Mouse (Mus musculus) neural tube, embryonic 10.5 days (tissue): ENCODE measurements at regions not wholly inside any gene's neighbourhood (a gene's known extent, or its start where the extent isn't known, plus 50 kb on each side); places are given as distances from the start of the nearest gene placed in this dataset.
A peak's percentile ranks its signal among the peaks of the same experiment; 100 is the strongest.
"Not testable (repeated sequence)": the region's sequence is repeated elsewhere in the genome, so short reads cannot be mapped to it uniquely, and the experiment has no call there.

Experiments
- DNase-seq: peaks from one replicate; pipeline ENCODE4 v3.0.0-alpha.2; 2017; ENCODE audit warnings: low spot score; ENCODE audit errors: extremely low spot score

DNA sequence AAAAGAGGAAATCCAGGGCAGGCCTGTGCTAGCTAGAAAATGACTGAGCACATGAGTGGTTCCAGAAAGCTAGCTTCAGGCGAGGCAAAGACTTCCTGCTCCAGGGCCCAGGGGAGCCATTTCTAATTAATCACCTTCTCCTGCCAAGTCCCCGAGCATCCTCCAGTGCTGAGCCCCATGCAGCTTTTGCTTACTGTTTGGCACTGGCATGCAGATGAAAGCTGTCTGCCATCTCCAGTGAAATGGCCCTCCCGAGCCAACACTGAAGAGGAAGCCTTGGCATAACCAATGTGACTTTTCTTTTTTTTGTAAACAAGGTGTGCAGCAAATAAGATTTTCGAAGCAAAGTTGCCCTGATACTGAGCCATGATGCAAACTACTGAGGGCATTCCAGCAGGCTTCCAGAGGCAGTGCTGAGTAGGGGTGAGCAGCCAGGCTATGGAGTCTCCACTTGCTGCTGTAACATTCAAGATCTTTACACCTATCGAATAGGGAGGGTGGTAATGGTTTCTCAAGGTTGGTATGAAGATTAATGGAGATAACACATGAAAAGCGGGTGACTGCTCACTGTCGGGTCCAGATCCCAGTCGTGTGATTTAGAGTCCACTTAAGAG lies 125.4 kb upstream of the Immp2l start:
- DNase-seq, result peak; percentile 37

DNA sequence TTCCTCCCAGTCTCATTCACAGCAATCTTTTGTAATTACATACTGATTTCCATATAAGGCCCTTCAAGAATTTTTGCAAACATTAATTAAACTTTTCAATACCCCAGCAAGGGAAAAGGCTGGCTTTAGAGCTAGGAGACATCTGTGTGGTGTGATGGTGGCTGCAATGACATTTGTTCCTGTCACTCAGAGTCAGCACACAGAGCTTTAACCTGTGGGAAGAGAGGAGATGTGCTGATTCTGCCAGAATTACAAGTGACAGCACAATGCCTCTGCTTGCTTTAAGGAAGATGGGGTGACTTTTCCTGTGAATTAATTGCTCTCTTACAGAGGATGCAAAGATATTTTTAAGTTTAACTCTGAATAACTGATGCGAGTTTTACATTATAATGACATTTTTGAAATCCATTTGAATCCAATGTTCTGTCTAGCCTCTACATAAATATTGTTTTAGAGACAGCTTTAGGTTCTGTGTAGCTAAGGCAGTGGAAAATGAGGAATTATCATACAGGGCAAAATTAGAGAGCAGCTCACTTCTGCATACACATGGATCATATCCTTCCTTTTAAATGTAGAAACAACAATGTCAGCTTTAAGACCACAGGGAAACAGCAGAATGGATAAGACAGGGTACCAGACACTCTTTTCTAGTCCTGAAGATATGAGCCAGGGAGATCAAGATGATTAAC lies 118.1 kb upstream of the Immp2l start:
- no peak for DNase-seq

DNA sequence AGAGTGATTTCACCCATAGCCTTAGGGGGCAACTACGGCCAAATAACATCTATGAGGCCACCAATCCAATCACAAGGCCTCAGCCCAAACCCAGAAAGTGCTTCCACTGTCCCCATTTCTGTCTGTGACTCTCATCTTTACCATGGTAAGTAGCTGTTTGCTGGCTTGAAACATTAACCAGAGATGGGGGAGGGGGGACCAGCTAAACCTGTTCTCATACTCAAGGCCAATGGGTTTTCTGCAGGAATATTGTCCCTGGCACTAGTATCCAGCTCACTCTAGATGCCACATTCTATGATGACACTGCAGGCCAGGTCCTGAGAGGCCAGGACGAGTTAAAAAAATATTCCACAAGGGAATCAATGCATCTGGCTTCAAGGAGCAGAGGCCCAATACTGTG lies 117.1 kb upstream of the Immp2l start:
- DNase-seq, result no peak

DNA sequence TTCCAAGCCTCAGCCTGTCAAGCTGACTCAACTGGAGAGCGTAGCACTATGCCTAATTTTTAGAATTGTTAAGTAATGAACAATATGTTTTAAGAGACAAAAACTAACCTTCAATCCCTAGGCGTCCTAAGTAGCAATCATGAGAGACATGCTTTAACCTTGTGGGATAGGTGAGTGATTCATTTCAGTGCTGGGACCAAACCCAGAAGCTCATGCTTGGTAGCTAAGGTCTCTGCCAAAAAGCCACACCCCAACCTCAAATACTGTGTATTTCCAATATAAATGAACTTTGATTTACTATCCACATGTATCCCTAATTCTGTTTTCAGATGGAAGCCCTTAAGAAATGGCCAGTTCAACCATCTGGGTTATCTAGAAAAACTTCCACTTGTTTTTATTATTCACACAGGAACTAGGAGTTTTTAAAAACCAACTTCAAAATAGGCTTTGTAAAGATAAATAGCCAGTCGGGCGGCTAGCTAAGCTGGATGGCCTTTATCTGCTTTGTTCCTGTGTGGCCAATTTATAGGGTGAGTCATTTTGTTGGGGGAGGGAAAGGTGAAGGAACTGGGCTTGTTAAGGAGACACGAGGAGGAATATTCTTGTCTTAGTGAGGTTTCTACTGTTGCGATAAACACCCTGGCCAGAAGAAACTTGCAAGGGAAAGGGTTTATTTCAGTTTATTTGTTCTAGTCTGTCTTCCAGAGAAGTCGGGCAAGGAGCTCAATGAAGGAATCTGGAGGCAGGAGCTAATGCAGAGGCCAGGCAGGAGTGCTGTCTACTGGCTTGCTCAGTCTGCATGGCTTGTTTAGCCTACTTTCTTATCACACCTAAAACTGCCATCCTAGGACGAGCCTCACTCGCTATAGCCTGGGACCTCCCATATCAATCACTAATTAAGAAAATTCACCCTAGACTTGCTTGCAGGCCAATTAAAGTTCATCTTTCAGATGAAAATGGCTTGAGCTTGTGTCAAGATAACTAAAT lies 114.8 kb upstream of the Immp2l start:
- DNase-seq, result no peak

DNA sequence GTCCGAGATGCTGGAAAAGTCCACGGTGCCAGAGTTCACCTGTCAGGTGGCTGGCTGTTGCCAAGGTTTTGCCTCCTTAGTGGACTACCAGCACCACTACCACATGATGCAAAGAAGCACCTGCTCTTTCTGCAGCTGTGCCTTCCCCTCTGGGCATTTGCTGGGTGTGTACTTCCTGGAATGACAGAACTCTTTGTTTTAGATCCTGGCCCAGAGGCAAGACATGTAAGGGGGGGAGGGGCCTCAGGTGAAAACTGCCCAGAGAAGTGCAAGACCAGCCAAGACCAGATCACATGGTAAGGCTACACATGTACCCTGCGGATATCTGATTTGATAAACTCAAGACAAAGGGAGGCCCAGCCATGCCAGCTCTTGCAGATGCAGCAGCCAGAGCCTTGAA lies 106.4 kb upstream of the Immp2l start:
- DNase-seq, result no peak

DNA sequence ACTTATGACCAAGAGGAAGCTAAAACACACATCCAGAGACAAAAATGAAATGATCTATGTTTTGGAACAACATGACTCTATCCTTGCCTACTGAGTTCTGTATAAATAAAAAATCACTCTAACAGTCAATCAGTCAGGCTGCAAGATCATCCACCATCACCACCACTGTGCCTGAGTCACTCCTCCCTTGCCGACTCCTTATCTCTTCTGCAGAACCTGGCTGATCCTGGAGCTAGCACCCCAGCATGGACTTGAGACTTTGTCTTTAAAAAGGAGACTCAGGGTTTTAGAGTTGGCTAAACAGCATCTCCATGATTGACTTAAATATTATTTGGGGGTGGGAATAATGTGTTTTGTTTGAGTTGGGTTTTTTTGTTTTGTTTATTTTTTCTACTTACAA lies 101.9 kb upstream of the Immp2l start:
- DNase-seq, result no peak

DNA sequence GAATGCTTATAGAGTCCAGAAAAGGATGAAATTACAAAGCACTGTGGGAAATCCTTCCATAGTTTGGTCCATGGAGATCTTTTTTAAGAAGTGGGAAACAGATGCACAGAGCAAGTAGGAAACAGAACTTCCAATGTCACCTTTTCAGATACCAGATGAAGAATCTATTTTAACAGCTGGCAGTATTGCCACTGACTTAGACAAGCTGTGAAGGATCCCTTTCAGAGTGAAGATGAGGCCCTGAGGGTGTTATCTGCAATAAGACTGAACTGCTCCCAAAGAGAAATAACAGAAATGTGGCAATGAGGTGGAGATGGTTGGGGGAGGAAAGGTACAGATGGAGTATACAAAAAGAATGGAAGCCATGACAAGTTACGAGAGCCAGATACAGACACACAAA lies 97.2 kb upstream of the Immp2l start:
- DNase-seq, result no peak

DNA sequence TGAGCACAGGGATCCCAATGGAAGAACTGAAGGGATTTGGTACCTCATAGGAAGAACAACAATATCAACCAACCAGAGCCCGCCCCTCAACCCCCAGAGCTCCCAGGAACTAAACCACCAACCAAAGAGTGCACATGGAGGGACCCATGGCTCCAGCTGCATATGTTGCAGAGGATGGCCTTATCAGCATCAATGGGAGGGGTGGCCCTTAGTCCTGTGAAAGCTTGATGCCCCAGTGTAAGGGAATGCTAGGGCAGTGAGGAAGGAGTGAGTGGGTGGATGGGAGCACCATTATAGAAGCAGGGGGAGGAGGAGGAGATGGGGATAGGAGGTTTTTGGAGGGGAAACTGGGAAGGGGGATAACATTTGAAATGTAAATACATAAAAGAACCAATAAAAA lies 94.5 kb upstream of the Immp2l start:
- DNase-seq, result not testable (repeated sequence)

DNA sequence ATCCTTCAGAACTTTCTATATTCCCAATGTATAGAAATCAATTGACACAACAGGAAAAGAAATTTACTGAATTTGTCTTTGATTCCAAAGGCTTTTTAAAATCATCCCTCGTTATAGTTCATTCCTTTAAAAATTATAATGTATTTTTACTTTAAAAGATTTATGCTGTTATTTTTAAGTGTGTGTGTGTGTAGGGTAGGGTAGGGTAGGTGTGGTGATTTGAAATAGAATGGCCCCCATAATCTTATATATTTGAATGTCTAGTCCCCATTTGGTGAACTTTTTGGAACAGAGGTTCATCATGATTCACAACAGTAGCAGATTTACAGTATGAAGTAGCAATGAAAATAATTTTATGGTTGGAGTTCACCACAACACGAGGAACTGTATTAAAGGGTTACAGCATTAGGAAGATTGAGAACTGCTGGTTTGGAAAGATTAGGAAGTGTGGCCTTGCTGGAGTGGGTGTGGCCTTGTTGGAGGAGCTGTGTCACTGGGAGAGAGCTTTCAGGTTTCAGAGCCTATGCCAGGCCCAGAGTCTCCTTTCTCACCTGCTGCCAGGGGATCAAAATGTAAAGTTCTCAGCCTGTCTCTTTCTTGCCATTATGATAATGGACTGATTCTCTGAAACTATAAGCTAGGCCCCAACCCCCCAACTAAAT lies 88.7 kb upstream of the Immp2l start:
- DNase-seq, result no peak

DNA sequence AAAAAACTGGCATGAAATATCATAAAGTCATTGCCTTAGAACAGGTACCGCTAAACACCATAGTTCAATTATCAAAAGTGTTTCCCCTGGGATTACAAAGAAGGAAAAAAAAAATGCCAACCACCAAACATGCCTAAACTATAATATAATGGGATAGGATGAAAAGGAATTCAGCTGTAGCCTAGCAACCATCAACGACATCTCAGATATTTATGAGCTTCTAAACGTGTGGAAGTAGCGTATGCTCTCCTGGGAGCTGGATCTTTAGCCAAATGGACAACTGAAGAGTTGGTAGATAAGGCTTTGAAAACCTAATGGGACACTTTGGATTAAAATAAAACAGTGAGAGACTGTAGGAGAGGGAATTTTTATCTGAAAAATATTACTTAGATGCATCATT lies 86.9 kb upstream of the Immp2l start:
- no peak for DNase-seq

DNA sequence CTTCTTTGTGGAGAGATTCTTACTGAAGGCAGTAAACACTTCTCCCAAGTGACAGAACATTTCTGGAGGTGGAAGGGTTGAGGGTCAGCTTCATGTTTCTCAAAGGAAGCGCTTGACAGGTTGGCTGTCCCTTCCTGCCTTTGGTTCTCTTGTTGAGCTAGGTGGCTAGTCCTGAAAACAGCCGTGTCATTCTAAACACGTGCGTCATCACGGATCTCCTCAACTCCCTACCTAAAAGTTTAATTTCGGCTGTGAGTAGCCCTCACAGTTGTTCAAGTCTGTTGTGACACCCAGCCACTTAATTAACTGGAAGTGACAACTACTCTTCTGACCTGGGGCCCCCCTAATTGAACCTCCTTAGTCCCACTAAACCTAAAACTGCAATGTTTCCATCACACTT lies 77.0 kb upstream of the Immp2l start:
- DNase-seq, result no peak

DNA sequence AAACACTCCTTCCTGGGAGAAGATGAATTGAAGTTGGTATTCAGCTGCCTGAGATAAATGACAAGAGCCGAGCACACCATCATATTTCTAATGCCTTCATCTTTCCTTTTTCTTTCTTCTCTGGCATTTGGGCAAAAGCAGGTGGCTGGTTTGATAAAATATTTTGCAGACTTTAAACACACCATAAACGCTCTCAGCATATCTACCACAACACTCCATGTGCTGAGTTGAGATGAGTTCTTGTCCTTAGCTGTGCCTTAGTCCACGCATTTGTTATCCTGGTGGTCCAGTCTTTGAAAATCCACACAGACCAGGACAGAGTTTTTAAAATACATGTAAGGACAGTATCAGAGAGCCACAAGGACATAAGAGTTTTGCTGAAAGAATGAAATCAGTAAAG lies 74.3 kb upstream of the Immp2l start:
- DNase-seq, result no peak

DNA sequence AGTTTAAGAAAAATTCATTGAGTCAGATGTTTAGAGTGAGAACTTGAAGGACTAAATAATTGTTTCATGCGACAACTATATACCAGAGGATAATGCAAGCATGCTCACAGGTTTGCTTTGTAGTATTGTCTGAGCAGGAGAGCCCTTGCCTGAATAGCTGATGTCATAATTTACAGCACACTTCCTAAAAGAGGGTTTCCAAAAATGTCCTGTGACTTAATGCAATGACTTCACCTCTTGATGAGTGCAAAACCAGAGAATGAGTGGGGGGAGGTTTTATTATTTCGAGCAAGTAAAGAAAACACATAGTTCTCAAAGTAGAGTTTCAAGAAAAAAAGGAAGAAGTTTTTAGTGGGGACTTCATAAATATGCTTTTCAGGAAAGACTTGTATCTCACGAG lies 65.4 kb upstream of the Immp2l start:
- no peak for DNase-seq

DNA sequence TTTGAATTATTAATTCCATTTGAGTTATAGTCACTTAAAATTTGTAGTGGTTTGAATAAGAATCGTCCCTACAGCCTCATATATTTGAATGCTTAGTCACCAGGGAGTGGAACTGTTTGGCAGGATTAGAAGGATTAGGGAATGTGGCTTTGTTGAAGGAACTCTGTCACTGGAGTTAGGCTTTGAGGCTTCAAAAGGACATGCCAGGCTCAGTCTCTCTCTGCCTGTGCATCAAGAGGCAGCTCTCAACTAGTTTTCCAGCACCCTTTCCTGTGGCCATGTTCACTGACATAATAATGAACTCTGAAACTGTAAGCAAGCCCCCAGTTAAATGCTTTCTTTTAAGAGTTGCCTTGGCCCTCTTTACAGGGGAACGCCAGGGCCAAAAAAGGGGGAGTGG lies 58.9 kb upstream of the Immp2l start:
- DNase-seq, result no peak

DNA sequence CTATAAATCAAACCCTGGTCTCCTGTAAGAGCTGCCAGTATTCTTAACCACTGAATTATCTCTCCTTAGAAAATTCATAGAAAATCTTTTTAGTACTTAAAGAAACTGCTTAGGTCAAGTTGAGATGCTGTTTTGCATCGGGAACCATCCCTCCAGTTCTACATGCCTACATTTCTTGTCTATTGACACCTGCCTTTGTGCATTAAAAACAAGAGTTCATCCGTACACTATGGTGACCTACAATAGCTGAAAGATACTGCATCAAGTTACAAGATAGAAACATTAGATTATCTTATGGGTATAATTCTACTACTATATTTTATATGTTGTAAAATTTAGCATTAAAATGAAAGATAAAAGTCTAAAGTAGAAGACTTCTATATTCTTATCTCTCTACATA lies 57.6 kb upstream of the Immp2l start:
- no peak for DNase-seq

DNA sequence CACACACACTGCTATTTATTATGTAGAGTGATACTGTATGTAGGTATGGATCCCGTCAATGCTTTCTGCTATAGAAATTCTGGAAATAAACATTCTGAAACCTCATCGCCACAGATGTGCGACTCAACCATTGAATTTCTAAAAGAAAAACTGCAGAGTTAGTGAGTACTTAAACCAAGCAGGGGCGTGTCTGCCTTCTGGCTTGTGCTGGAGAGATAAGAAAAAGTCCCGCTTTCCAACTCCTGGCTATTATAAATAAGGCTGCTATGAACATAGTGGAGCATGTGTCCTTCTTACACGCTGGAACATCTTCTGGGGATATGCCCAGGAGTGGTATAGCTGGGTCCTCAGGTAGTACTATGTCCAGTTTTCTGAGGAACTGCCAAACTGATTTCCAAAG lies 57.2 kb upstream of the Immp2l start:
- DNase-seq, result not testable (repeated sequence)

DNA sequence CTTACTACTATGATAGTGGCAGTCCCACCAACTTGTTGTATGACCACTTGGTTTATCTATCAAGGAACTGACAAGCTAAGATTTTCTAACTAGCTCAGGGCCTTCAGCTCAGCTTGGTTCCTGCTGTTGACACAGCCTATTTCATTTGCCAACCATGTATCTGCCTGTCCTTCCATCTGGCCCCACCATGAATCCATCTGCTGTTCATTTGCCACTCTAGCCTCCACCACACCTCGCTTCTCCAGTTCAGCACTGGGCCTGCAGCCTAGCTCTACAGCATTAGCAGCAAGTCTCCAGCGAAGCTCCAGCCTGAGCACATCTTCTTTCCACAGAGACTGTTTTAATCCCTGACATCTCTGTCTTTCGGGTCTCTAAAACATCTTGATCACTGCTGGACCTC lies 51.0 kb upstream of the Immp2l start:
- DNase-seq, result no peak
